Mouse (Mus musculus): ENCODE results near the gene BC034090.

- no peak for TF ChIP-seq GATA1 (IDR thresholded peaks at IDR 0.05; ENCODE audit: borderline replicate concordance, low read length)
- no peak for TF ChIP-seq FLI1 (IDR thresholded peaks at IDR 0.05; ENCODE audit: low read length)
These were observed 30.3 kb downstream of the BC034090 start for GRCm38 (mm10) chr1:155213912-155214311.

All from megakaryocyte, embryonic 14.5 days (primary cell).